Mouse (Mus musculus) hindbrain, postnatal 0 days (tissue): ENCODE results near the gene Slc9a1. TPM values are rescaled to one million over a fixed set of nuclear protein-coding genes. Genes with fewer than 3 reads are reported as not detected.
A peak's percentile ranks its signal among the peaks of the same experiment; 100 is the strongest.

Experiments used
- ATAC-seq: fragments of 200-750 bp; cut with Nextera tagmentation; 2 replicates; pipeline ENCODE4 v1.8.0; 2017; ENCODE audit warnings: mild to moderate bottlenecking, moderate TSS enrichment, moderate library complexity
- DNase-seq: peaks from one replicate; pipeline ENCODE4 v3.0.0-alpha.2; 2015; ENCODE audit warnings: low spot score
- H3K27ac ChIP-seq: fragments of 300-500 bp; sonication (generic); 2 replicates; pipeline ENCODE4 v1.5.1; 2014; ENCODE audit warnings: mild to moderate bottlenecking
- H3K27me3 ChIP-seq: fragments of 300-500 bp; sonication (generic); 2 replicates; pipeline ENCODE4 v1.6.1; 2014; ENCODE audit warnings: low read length, mixed read lengths; ENCODE audit not compliant: insufficient read depth
- H3K36me3 ChIP-seq: fragments of 300-500 bp; sonication (generic); 2 replicates; pipeline ENCODE4 v1.6.1; 2014; ENCODE audit warnings: low read length, mixed read lengths; ENCODE audit not compliant: insufficient read depth
- H3K4me1 ChIP-seq: fragments of 300-500 bp; sonication (generic); 2 replicates; pipeline ENCODE4 v1.6.1; 2014; ENCODE audit warnings: antibody characterized with exemption, low read length, mixed read lengths; ENCODE audit not compliant: insufficient read depth
- H3K4me2 ChIP-seq: fragments of 300-500 bp; sonication (generic); 2 replicates; pipeline ENCODE4 v1.6.1; 2014; ENCODE audit warnings: low read depth, mild to moderate bottlenecking, low read length, moderate library complexity, mixed read lengths
- H3K4me3 ChIP-seq: fragments of 300-500 bp; sonication (generic); 2 replicates; pipeline ENCODE4 v1.5.1; 2014; ENCODE audit warnings: low read length
- H3K9ac ChIP-seq: fragments of 300-500 bp; sonication (generic); replicated peaks from 2 replicates; pipeline ENCODE4 v1.6.1; 2014; ENCODE audit warnings: mild to moderate bottlenecking, low read length, moderate library complexity, mixed read lengths
- H3K9me3 ChIP-seq: fragments of 300-500 bp; sonication (generic); 2 replicates; pipeline ENCODE4 v1.6.1; 2016; ENCODE audit warnings: low read length, mixed read lengths
- CTCF ChIP-seq: IDR thresholded peaks from 2 replicates; pipeline ENCODE4 v1.5.1; 2016; ENCODE audit warnings: antibody characterized with exemption, control low read depth, low read depth
- WGBS: fragments of 180-500 bp; shearing (Covaris S2); extraction: QIAGEN DNeasy Blood & Tissue Kit; methylation state at CpG from one replicate; pipeline ENCODE4 v1.1.7; 2014; 5-methylcytosine and 5-hydroxymethylcytosine counted together
- polyA plus RNA-seq: library from polyadenylated mRNA; unstranded; fragments of >200 nt; fragmentation: Nextera tagmentation; extraction: Ambion mirVana; gene quantifications from 2 replicates; pipeline ENCODE4 v1.2.1, GENCODE M21; 2015
- total RNA-seq: library from RNA; depleted of rRNA; stranded (reverse); fragments of >200 nt; gene quantifications from 2 replicates; pipeline ENCODE4 v1.2.3, GENCODE M21; 2014

Slc9a1 gene
- total and polyA plus RNA-seq, 2 experiments from 2014 or later = 10.1 to 21.2 TPM

- no peak for ATAC-seq
- WGBS = 72% methylated on average over 10 of the region's 10 CpGs
- no peak overlapping the region for H3K27ac ChIP-seq
- no peak overlapping the region for H3K9ac ChIP-seq
- no peaks in the 10 kb centered on the region for H3K4me1 ChIP-seq
- H3K36me3 ChIP-seq = no peaks in the 10 kb centered on the region
- H3K9me3 ChIP-seq = no peaks in the 10 kb centered on the region
- H3K27me3 ChIP-seq = no peaks in the 10 kb centered on the region
- H3K4me2 ChIP-seq = no peak overlapping the region
- TF ChIP-seq CTCF = no peak
- H3K4me3 ChIP-seq = no peak overlapping the region
- DNase-seq = no peak
Observed at GRCm38 (mm10) chr4:133352797-133353196, 16.7 kb upstream of the Slc9a1 start.

- Histone ChIP-seq H3K27ac (no peak within 1 kb of the TSS), H3K4me2 (no peak within 1 kb of the TSS), H3K27me3 (no peaks in the 10 kb centered on the region), H3K4me3 (no peak within 1 kb of the TSS), H3K36me3 (no peaks in the 10 kb centered on the region), H3K4me1 (no peaks in the 10 kb centered on the region), H3K9me3 (no peaks in the 10 kb centered on the region), H3K9ac (no peak within 1 kb of the TSS)
- no peak for TF ChIP-seq CTCF
- 89% methylated on average over 23 of the region's 23 CpGs for WGBS
- ATAC-seq (no peak), DNase-seq (no peak)
Observed at GRCm38 (mm10) chr4:133353367-133354365, 15.8 kb upstream of the Slc9a1 start, which contains the start of gene Wdtc1. Wdtc1 (minus strand) TSS chr4:133353481.

GRCm38 (mm10) chr4:133354641-133355040 lies 14.9 kb upstream of the Slc9a1 start:
- Histone ChIP-seq H3K36me3 (no peaks in the 10 kb centered on the region), H3K27ac (no peak overlapping the region), H3K9ac (no peak overlapping the region), H3K4me3 (no peak overlapping the region), H3K9me3 (no peaks in the 10 kb centered on the region), H3K27me3 (no peaks in the 10 kb centered on the region), H3K4me2 (no peak overlapping the region), H3K4me1 (no peaks in the 10 kb centered on the region)
- 92% methylated on average over 6 of the region's 6 CpGs for WGBS
- no peak for DNase-seq
- TF ChIP-seq CTCF = no peak
- ATAC-seq = no peak

GRCm38 (mm10) chr4:133370298-133371274 lies 1.1 kb downstream of the Slc9a1 start:
- TF ChIP-seq CTCF = no peak
- Histone ChIP-seq H3K4me3 (peak overlapping the region; percentile 91), H3K4me2 (peak overlapping the region; percentile 74), H3K27me3 (no peaks in the 10 kb centered on the region), H3K9me3 (no peaks in the 10 kb centered on the region), H3K4me1 (peaks cover 36% of the 10 kb centered on the region), H3K27ac (peak overlapping the region; percentile 92; the same call in 1 of the 2 replicates), H3K9ac (peak overlapping the region; percentile 94), H3K36me3 (no peaks in the 10 kb centered on the region)
- ATAC-seq (no peak), DNase-seq (no peak)
- 67% methylated on average over 22 of the region's 22 CpGs for WGBS

- peak overlapping the region; percentile 74 for H3K4me2 ChIP-seq
- H3K9ac ChIP-seq = peak overlapping the region; percentile 94; the same call in 1 of the 2 replicates
- H3K4me3 ChIP-seq = peak overlapping the region; percentile 91
- TF ChIP-seq CTCF = no peak
- DNase-seq (no peak), ATAC-seq (no peak)
- H3K27me3 ChIP-seq = no peaks in the 10 kb centered on the region
- peaks cover 36% of the 10 kb centered on the region for H3K4me1 ChIP-seq
- no peaks in the 10 kb centered on the region for H3K36me3 ChIP-seq
- no peaks in the 10 kb centered on the region for H3K9me3 ChIP-seq
- no peak overlapping the region for H3K27ac ChIP-seq
- WGBS = 70% methylated on average over 7 of the region's 7 CpGs
Observed at GRCm38 (mm10) chr4:133371621-133372277, 2.2 kb downstream of the Slc9a1 start.

GRCm38 (mm10) chr4:133372278-133372665 lies 2.8 kb downstream of the Slc9a1 start:
- H3K4me2 ChIP-seq = peak overlapping the region; percentile 74
- no peaks in the 10 kb centered on the region for H3K27me3 ChIP-seq
- no peak for ATAC-seq
- peaks cover 36% of the 10 kb centered on the region for H3K4me1 ChIP-seq
- no peak for DNase-seq
- no peaks in the 10 kb centered on the region for H3K9me3 ChIP-seq
- no peaks in the 10 kb centered on the region for H3K36me3 ChIP-seq
- TF ChIP-seq CTCF = no peak
- 66% methylated on average over 6 of the region's 6 CpGs for WGBS
- peak overlapping the region; percentile 91 for H3K4me3 ChIP-seq
- peak overlapping the region; percentile 15; the same call in 1 of the 2 replicates for H3K9ac ChIP-seq
- H3K27ac ChIP-seq = no peak overlapping the region
